Mouse (Mus musculus) stomach, embryonic 15.5 days (tissue): ENCODE measurements at regions not wholly inside any gene's neighbourhood (a gene's known extent, or its start where the extent isn't known, plus 50 kb on each side); places are given as distances from the start of the nearest gene placed in this dataset.

Experiments
- ATAC-seq: fragments of 200-750 bp; cut with Nextera tagmentation; 2 replicates; pipeline ENCODE4 v1.8.0; 2017; ENCODE audit warnings: low read depth, moderate number of reproducible peaks, moderate TSS enrichment; ENCODE audit not compliant: insufficient read depth, low FRiP score
- H3K27ac ChIP-seq: fragments of 300-500 bp; sonication (generic); 2 replicates; pipeline ENCODE4 v1.5.1; 2015; ENCODE audit warnings: mild to moderate bottlenecking, inconsistent platforms
- H3K27me3 ChIP-seq: fragments of 300-500 bp; sonication (generic); replicated peaks from 2 replicates; pipeline ENCODE4 v1.6.1; 2015; ENCODE audit warnings: inconsistent platforms
- H3K36me3 ChIP-seq: fragments of 300-500 bp; sonication (generic); 2 replicates; pipeline ENCODE4 v1.6.1; 2015; ENCODE audit warnings: inconsistent platforms
- H3K4me1 ChIP-seq: fragments of 300-500 bp; sonication (generic); 2 replicates; pipeline ENCODE4 v1.6.1; 2015; ENCODE audit warnings: inconsistent platforms
- H3K4me2 ChIP-seq: fragments of 300-500 bp; sonication (generic); 2 replicates; pipeline ENCODE4 v1.6.1; 2015; ENCODE audit warnings: mild to moderate bottlenecking, inconsistent platforms
- H3K4me3 ChIP-seq: fragments of 300-500 bp; sonication (generic); replicated peaks from 2 replicates; pipeline ENCODE4 v1.5.1; 2015; ENCODE audit warnings: inconsistent platforms
- H3K9ac ChIP-seq: fragments of 300-500 bp; sonication (generic); 2 replicates; pipeline ENCODE4 v1.6.1; 2015; ENCODE audit warnings: inconsistent platforms
- H3K9me3 ChIP-seq: fragments of 300-500 bp; sonication (generic); 2 replicates; pipeline ENCODE4 v1.6.1; 2016; ENCODE audit warnings: inconsistent platforms
- WGBS: fragments of 180-500 bp; shearing (Covaris S2); methylation state at CpG from one replicate; pipeline ENCODE4 v1.1.7; 2015; 5-methylcytosine and 5-hydroxymethylcytosine counted together

DNA sequence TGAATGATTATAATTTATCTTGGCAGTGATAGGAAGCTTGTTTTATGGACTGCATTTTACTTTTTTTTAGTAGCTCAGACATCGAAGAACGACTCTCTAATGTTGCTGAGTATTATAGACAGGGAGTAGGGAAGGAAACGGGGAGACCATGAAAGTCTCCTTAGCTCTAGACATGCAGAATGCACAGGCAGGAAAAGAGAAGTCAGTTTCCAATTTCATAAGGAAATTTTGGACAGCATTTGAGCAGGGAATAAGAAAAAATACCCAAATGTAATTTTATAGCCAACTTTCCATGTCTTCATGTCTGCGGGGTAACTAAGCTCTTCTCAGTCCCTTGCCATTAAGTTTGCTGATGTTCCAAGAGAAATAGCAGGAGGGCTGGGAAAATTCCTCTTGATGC, 92.0 kb upstream of the Ednra start:
- Histone ChIP-seq H3K4me2 (no peak overlapping the region), H3K9me3 (no peaks in the 10 kb centered on the region), H3K36me3 (no peaks in the 10 kb centered on the region), H3K27me3 (no peaks in the 10 kb centered on the region), H3K9ac (no peak overlapping the region), H3K4me1 (peaks cover 6% of the 10 kb centered on the region; the same call in 1 of the 2 replicates), H3K4me3 (no peak overlapping the region), H3K27ac (no peak overlapping the region)
- no peak for ATAC-seq
- 60% methylated on average over 4 of the region's 4 CpGs for WGBS

DNA sequence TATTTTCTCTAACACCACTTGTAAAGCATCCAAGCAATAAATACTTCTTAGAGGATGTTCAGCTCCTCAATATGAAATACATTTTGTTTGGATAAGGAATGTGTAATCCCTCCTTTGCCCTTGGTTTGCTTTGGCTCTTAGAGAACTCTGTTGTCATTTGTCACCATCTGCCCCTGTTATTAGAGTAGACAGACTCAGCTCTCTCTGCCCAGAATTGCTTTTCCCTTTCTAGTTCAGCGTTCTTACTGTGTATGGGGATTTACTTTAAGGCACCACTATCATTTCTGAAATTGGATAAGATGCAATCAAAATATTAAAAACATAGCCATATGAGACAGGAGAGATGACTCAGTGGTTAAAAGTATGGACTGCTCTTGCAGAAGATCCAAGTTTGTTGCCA, 101.5 kb upstream of the Ednra start:
- no peak overlapping the region for H3K4me2 ChIP-seq
- H3K27me3 ChIP-seq, result no peaks in the 10 kb centered on the region
- H3K4me3 ChIP-seq, result no peak overlapping the region
- no peaks in the 10 kb centered on the region for H3K9me3 ChIP-seq
- H3K9ac ChIP-seq, result no peak overlapping the region
- H3K27ac ChIP-seq, result peak overlapping the region; percentile 48; the same call in 1 of the 2 replicates
- H3K4me1 ChIP-seq, result 0 out of 2 replicates have a peak, but pooled peaks cover 2% of the 10 kb centered on the region
- no peak for ATAC-seq
- WGBS, result 37% methylated on average over 1 of the region's 1 CpGs
- H3K36me3 ChIP-seq, result no peaks in the 10 kb centered on the region

DNA sequence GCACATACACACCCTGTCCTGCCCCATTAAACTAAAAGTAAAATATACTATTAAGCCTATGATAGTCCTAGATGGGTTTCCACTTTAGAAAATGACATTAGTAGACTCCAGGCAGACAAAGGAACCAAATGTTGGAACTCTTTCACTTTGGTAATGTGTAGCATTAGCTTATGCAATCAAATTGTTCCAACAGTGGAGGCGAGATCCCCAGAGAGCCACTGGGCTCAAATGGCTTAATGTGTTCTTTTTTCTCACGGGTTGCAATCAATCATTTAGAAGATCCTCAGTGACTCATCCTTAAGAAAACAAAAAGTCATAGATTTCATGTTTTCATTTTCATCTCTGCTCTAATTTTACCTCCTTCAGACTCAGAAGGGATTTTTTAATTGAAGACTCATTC, 102.0 kb upstream of the Ednra start:
- H3K9me3 ChIP-seq, result no peaks in the 10 kb centered on the region
- no peaks in the 10 kb centered on the region for H3K27me3 ChIP-seq
- H3K9ac ChIP-seq, result no peak overlapping the region
- peak overlapping the region; percentile 48; the same call in 1 of the 2 replicates for H3K27ac ChIP-seq
- WGBS, result 47% methylated on average over 2 of the region's 2 CpGs
- H3K4me3 ChIP-seq, result no peak overlapping the region
- 0 out of 2 replicates have a peak, but pooled peaks cover 2% of the 10 kb centered on the region for H3K4me1 ChIP-seq
- no peaks in the 10 kb centered on the region for H3K36me3 ChIP-seq
- H3K4me2 ChIP-seq, result no peak overlapping the region
- no peak for ATAC-seq

DNA sequence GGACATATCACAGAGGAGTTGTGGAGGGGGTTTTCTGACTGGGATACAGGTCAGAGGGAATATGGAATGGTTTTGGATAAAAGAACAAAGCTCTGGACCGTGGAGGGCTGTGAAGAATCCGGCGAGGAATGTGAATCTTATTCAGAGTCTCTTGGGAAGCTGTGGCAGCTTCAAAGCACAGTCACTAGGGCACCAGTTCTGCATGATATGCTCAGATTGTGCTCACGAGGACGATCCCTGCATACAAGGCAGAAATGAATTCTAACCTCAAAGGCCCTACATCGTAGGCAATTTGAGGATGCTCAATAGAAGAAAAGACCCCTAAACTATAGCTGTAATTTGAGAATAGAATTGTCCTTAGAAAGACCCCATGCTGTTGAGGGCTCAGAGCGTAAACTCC, 103.8 kb upstream of the Ednra start:
- Histone ChIP-seq H3K9me3 (no peaks in the 10 kb centered on the region), H3K4me1 (0 out of 2 replicates have a peak, but pooled peaks cover 2% of the 10 kb centered on the region), H3K4me2 (no peak overlapping the region), H3K36me3 (no peaks in the 10 kb centered on the region), H3K27ac (no peak overlapping the region), H3K4me3 (no peak overlapping the region), H3K27me3 (no peaks in the 10 kb centered on the region), H3K9ac (no peak overlapping the region)
- 71% methylated on average over 7 of the region's 7 CpGs for WGBS
- ATAC-seq, result no peak

DNA sequence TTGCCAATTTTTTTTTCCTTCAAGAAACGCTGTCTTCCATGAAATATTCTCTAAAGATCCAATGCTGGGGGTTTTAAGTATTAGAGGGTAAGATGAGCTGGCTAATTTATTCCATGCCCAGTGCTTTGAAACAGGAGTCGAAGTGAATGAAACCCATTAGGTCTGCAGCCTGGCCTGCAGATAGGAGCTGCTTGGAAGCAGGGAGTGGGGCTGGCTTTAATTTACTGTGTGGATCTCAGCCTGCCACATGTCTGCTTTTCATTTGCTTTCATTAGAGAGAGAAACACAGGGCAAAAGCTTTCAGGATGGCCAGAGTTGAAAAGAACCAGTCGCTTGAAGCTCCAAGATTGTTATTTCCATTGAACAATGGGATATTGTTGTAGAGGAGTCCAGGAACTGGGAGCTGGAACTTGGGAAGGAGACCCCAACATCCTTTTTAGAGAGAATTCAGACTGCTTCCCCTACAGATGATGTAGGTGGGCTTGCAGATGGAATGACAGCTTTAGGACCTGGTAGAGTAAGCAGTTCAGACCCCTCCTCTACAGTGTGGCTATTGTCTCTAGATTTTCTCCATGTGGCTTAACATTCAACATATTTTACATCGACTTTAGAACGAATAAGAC, 105.0 kb upstream of the Ednra start:
- H3K27ac ChIP-seq, result no peak overlapping the region
- no peaks in the 10 kb centered on the region for H3K9me3 ChIP-seq
- H3K9ac ChIP-seq, result no peak overlapping the region
- H3K4me3 ChIP-seq, result no peak overlapping the region
- H3K36me3 ChIP-seq, result no peaks in the 10 kb centered on the region
- H3K4me2 ChIP-seq, result no peak overlapping the region
- 51% methylated on average over 5 of the region's 5 CpGs for WGBS
- 0 out of 2 replicates have a peak, but pooled peaks cover 2% of the 10 kb centered on the region for H3K4me1 ChIP-seq
- ATAC-seq, result no peak
- H3K27me3 ChIP-seq, result no peaks in the 10 kb centered on the region

DNA sequence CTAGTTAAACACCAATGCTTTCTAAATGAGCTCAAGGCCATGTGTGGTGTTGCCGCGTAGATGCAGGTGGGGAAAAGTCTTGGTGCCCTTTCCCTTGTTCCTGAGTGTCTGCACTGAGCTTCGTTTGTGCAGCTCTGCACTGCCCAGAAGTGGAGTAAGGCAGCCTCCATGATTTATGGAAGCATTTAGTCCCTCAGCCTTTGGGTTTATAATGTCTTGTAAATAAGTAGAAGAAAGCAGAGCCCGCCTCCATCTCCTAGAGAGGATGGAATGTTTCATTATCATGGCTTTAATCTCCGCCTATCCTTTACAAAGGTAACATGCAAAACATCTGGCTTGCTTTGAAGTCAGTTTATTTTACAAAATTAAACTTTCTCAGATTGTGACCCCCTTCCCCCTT, 105.5 kb upstream of the Ednra start:
- H3K4me3 ChIP-seq, result no peak overlapping the region
- no peaks in the 10 kb centered on the region for H3K36me3 ChIP-seq
- ATAC-seq, result no peak
- H3K9ac ChIP-seq, result no peak overlapping the region
- 44% methylated on average over 5 of the region's 5 CpGs for WGBS
- H3K4me1 ChIP-seq, result 0 out of 2 replicates have a peak, but pooled peaks cover 6% of the 10 kb centered on the region
- no peaks in the 10 kb centered on the region for H3K27me3 ChIP-seq
- no peak overlapping the region for H3K4me2 ChIP-seq
- no peaks in the 10 kb centered on the region for H3K9me3 ChIP-seq
- H3K27ac ChIP-seq, result no peak overlapping the region

DNA sequence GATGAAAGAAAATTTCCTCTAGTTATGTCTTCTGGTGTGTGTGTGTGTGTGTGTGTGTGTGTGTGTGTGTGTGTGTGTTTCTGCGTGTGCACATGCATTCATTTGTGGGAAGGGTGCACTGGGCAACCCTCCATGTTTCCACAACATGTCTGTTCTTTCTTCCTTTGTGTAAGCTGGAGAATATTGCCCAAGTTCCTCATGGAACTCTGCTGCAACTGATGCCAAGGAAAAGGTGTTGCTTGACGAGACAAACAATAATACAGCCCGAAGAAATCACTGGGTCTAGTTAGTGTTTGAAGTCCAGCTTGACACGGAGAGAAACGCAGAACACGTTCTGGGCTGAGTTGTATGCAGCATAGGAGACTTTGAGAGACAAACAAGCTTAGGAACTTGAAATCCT, 110.0 kb upstream of the Ednra start:
- WGBS, result 67% methylated on average over 6 of the region's 6 CpGs
- H3K36me3 ChIP-seq, result no peaks in the 10 kb centered on the region
- no peak for ATAC-seq
- H3K4me2 ChIP-seq, result no peak overlapping the region
- no peak overlapping the region for H3K4me3 ChIP-seq
- 0 out of 2 replicates have a peak overlapping the region, but pooled peaks have one; percentile 31 for H3K27ac ChIP-seq
- no peak overlapping the region for H3K9ac ChIP-seq
- no peaks in the 10 kb centered on the region for H3K9me3 ChIP-seq
- 0 out of 2 replicates have a peak, but pooled peaks cover 6% of the 10 kb centered on the region for H3K4me1 ChIP-seq
- no peaks in the 10 kb centered on the region for H3K27me3 ChIP-seq

DNA sequence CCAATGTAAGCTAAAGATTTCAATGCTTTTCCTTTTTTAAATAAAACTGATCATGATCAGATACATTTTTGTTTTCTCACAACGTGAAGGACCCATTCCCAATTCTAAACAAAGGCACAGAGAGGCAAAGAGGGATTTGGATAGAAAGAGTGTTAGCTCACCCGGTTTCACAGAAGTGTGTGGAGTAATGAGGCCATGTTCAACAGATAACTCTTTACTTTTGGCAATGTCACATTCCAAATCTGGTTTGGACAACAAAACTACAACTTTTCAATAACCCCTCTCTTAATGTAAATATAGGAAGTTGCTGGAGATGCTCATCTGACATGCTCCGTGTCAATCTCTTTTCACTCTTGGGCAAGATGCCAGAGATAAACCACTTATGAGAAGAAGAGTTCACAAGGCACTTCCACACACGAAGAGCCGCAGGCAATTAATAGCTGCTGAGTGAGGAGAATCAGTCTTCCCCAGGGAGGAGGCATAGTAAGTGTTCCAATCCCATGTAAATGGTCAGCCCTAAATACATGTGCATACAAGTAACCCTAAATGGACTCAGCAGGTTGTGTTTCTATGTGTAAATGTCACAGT, 112.7 kb upstream of the Ednra start:
- Histone ChIP-seq H3K9ac (no peak overlapping the region), H3K9me3 (no peaks in the 10 kb centered on the region), H3K4me3 (no peak overlapping the region), H3K36me3 (no peaks in the 10 kb centered on the region), H3K27me3 (no peaks in the 10 kb centered on the region), H3K4me1 (0 out of 2 replicates have a peak, but pooled peaks cover 3% of the 10 kb centered on the region), H3K27ac (no peak overlapping the region), H3K4me2 (no peak overlapping the region)
- 44% methylated on average over 5 of the region's 5 CpGs for WGBS
- ATAC-seq, result no peak

DNA sequence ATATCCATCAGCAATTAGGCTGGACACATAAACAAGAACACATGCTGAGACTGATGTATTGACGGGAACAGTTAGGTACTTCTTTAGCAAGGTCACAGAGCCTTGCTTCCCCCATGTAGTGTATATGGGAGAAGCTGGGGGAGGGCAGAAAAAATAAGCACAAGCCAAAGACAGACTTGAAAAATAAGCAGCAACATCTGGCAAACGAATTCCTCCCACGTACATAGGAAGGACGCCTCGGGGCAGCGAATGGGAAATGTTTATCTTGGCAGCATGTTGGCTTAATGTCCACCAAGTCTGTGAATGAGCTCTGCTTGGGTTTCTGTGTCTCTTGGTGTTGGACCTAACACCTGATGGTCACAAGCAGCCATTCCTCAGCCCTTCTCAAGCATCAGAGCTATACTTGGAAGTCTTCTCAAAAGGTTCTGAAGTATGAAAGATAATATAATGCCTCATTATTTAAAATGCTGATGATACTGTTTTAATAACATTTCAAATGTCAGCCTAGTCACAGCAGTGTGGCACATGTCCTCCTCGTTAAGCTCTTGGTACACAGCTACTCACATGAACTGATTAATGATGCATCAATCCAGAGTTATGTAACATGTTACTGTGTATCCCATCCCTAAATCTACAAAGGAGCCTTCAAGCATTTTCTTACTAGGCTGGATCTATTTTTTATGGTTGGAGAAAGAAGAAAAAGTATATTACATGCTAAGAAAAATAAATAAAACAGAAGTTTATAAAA, 118.3 kb upstream of the Ednra start:
- Histone ChIP-seq H3K27ac (no peak overlapping the region), H3K4me2 (no peak overlapping the region)
- no peak for ATAC-seq

DNA sequence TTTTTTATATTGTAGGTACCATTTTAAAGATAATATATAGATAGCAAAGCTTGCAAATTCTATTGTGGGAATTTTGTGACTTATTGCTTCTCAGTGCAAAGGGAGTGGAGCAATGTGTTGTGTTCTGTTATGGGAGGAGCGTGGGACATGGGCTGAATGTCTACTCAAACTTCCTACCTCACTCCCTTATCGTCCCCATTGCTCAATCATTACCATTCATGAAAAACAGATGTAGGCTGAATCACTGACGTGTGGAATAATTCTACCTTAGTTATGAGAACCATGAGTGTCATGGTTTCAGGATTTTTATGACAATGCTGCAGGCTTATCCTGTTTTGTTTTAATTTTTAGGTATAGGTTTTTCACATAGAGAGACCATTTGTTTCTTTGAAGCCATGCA, 119.0 kb upstream of the Ednra start:
- no peak overlapping the region for H3K27ac ChIP-seq
- H3K27me3 ChIP-seq, result no peaks in the 10 kb centered on the region
- no peaks in the 10 kb centered on the region for H3K9me3 ChIP-seq
- H3K36me3 ChIP-seq, result no peaks in the 10 kb centered on the region
- no peak for ATAC-seq
- 75% methylated on average over 3 of the region's 3 CpGs for WGBS
- H3K4me3 ChIP-seq, result no peak overlapping the region
- H3K4me1 ChIP-seq, result no peaks in the 10 kb centered on the region
- no peak overlapping the region for H3K4me2 ChIP-seq
- H3K9ac ChIP-seq, result no peak overlapping the region

More for the DNA sequence above, 118.3 kb upstream of the Ednra start:
- no peaks in the 10 kb centered on the region for H3K36me3 ChIP-seq
- WGBS, result 35% methylated on average over 7 of the region's 7 CpGs
- H3K4me3 ChIP-seq, result no peak overlapping the region
- no peaks in the 10 kb centered on the region for H3K4me1 ChIP-seq
- H3K9ac ChIP-seq, result no peak overlapping the region
- no peaks in the 10 kb centered on the region for H3K27me3 ChIP-seq
- no peaks in the 10 kb centered on the region for H3K9me3 ChIP-seq

DNA sequence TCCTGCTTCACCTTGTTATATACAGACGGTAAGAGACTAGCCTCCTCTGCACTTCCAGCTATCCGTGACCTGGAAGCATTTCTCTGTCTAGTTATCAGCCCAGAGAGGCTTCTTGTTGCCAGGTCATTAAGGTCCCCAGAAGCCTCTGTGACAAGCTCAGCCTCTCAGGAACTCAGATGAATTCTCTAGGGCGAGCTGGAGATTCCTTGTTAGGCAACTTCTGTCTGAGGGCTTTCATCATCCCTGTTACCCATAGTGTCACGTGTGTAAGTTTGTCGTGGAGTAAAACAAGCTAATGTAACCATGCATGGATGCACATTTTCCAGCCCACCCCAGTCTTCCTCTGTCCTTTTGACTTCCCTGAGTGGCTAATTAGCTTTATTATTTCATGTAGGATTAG, 126.3 kb upstream of the Ednra start:
- H3K36me3 ChIP-seq, result no peaks in the 10 kb centered on the region
- H3K27ac ChIP-seq, result no peak overlapping the region
- H3K27me3 ChIP-seq, result no peaks in the 10 kb centered on the region
- no peak overlapping the region for H3K4me3 ChIP-seq
- no peaks in the 10 kb centered on the region for H3K4me1 ChIP-seq
- H3K9me3 ChIP-seq, result 0 out of 2 replicates have a peak, but pooled peaks cover 2% of the 10 kb centered on the region
- H3K9ac ChIP-seq, result no peak overlapping the region
- 75% methylated on average over 5 of the region's 5 CpGs for WGBS
- ATAC-seq, result no peak
- no peak overlapping the region for H3K4me2 ChIP-seq

DNA sequence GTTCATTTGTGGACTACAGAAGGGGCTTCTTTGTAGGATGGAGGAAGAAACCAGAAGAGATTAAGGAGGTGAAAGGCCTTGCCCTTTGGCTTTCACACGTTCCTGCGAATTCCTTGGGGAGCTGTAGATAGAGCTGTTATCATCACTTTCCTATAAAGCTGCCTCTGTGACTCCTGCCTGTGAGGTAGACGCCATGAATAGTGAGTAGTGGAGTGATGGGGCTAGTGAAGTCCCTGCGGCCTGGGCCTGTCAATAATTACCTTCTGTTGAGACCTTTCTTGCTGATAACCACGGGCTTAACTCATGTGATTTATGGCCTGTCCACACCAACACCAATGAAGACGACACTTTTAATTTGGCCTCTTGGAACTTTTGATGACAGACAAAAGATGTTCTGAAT, 146.0 kb upstream of the Ednra start:
- H3K4me1 ChIP-seq, result no peaks in the 10 kb centered on the region
- 18% methylated on average over 6 of the region's 6 CpGs for WGBS
- no peak for ATAC-seq
- H3K36me3 ChIP-seq, result no peaks in the 10 kb centered on the region
- no peak overlapping the region for H3K4me3 ChIP-seq
- no peak overlapping the region for H3K4me2 ChIP-seq
- H3K9ac ChIP-seq, result no peak overlapping the region
- no peaks in the 10 kb centered on the region for H3K27me3 ChIP-seq
- H3K9me3 ChIP-seq, result no peaks in the 10 kb centered on the region
- H3K27ac ChIP-seq, result no peak overlapping the region
